Mouse (Mus musculus): ENCODE data around the gene Crybg3.
"Not testable (repeated sequence)": the region's sequence is repeated elsewhere in the genome, so short reads cannot be mapped to it uniquely, and the experiment has no call there.

Crybg3 gene

DNA sequence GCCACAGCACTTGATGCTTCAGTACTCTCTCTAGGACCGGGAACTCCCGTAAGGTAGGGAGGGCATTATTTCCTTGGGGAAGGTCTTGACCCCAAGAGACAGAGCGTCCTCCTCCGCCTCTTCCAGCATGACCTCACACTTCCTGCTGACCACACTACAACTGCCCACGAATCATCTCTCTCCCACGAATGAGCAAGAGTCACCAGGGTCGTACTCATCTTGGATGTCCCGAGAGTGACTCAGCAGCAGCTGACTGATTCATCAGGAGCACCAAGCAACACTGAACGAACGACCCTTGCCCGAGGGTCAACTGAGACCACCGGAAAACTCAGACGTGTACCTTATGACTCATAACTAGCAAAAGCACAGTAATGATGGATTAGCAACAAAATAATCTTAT is 71.2 kb downstream of the Crybg3 start:
- DNase-seq: no peak

DNA sequence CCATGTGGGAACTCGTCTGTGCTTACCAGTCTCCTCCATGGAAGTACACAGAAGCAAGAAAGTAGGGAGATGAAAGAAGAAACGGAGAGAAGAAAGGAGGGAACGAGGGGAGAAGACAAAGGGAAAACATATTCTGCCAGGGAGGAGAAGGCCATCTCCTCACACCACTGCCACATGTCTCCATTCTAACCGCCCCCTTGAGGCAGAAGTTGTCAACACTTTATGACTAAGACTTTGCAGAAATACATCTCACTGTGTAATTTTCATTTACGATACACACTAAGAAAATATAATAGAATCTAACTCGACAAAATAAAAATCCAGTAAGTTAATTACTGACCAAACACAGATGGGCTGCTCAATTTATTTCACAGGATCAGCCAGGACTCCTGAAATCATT is 73.8 kb downstream of the Crybg3 start:
- no peak for DNase-seq

GRCm38 (mm10) chr16:59521752-59522423 is 78.9 kb downstream of the Crybg3 start:
- no peak for DNase-seq

- DNase-seq: no peak
Measured at GRCm38 (mm10) chr16:59517447-59518219, 83.1 kb downstream of the Crybg3 start.

- no peak for DNase-seq
Measured at GRCm38 (mm10) chr16:59516965-59517364, 83.8 kb downstream of the Crybg3 start.

DNA sequence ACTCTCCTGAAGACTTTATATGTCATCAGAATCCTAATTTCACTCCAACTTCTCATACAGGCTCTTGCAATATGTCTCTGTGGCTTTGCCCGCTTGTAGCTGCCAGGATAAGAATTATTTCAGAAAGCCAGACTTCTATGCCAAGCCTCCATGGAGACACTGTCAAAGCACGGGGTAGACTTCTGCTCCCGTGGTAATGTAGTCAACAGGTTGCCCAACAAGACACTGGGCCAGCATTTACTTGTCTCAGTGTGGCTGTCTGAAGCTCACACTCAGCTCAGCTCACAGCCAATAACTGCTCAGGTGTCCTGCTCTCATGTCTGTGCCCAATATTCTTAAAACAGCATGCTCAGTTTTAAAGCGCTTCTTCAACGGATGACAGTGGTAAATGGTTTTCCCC is 85.6 kb downstream of the Crybg3 start:
- DNase-seq: no peak

GRCm38 (mm10) chr16:59509830-59510229 is 90.9 kb downstream of the Crybg3 start:
- DNase-seq: no peak

DNA sequence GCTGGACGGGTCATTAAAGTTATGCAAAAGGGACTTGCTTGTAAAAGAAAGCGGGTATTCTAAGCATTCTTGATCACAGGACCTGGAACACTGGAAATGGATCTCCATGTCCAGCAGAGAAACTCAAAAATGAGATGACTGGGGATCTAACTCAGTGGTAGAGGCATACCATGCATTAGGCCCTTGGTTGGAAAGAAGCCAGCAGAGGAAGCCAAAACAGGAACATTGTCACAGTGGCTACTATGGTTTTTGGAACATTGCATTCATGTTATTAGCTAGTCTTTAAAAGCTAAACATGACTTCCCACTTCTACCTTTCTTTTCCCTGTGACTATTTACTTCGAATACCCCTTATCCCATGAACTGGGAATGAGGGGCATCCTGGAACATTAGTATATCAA is 101.6 kb downstream of the Crybg3 start:
- no peak for DNase-seq

GRCm38 (mm10) chr16:59497947-59498346 is 102.8 kb downstream of the Crybg3 start:
- no peak for DNase-seq

DNA sequence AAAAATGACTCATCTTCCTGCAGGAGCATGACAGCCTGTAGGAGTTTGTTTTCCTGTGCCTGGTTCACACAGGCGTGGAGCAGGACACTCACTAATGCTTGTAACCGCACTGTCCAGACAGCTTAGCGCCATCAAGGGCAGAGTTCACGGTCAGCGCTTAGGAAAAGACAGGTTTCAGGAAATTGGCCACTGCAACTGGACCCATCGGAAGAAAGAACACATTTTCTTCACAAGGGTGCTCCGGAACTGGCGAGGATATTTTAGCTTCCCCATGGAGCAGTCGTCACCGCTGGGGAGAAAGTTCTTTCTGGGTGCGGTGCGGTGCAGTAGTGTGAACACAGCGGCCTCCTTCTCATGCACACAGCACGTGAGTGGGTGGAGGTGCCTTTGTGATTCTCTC is 107.6 kb downstream of the Crybg3 start:
- DNase-seq: no peak

DNA sequence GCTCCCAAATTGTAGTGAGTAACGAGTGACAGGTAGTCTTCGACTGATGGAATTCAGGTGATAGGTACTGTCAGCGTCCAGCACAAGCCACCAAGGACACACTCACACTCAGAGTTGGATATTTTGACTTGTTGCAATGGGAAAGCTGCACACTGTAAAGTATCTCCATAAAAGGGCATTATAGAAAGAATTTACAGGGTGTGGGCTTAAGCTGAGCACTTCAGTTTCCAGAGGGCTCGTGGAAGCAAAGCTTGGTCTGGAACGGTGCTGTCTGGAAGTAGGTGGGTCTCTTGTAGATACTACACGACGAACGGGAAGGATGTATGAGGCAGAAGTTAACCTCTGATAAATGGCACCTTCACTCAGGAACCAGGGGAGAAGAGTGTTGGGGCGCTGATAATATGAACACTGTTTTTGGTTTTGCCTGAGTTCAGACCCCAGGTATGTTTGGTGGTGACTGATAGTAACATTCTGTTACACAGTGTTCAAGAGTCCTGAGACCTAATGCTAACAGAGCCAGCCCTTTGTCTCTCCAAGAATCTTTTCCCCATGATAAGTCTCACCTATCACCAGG is 112.7 kb downstream of the Crybg3 start:
- no peak for DNase-seq

DNA sequence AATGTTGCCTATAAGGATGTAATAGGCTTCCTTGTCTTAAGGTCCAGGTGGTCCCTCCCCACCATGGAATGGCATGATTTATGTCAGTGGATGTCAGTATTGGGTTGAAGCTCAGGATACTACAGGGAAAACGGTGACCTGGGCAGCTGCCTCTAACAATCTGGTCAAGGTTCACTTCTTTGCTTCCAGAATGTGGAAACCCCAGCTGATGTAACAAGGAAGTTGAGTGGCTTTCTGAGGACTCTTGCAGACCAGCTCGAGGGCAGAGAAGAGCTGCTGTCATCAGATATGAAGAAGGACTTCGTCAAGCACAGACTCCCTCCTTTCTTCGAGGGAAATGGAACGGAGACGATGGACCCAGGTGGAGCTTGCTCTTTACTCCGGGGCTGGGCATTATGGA is 113.5 kb downstream of the Crybg3 start:
- no peak for DNase-seq

- DNase-seq: no peak
Measured at GRCm38 (mm10) chr16:59477955-59478354, 122.8 kb downstream of the Crybg3 start.

DNA sequence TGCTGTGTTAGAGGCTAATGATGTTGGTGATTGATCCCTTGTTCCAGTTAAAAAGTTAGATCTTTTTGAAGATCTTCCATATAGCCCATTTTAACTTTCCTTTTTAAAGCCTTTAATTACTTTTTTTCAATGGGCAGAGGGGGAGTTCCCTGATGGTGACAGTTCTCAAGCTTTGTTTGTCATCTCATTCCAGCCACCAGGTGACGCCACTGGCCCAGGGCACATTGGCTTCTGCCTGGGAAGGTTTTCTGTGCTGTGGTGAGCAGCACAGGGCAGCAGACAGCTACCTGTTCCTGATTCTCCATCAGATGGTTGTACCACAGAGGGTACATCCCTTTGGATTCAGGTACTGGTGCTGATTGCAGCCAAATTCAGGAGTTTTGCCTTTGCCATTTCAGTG is 126.0 kb downstream of the Crybg3 start:
- peak; percentile 55 for DNase-seq

- no peak for DNase-seq
Measured at GRCm38 (mm10) chr16:59472546-59472945, 128.2 kb downstream of the Crybg3 start.

DNA sequence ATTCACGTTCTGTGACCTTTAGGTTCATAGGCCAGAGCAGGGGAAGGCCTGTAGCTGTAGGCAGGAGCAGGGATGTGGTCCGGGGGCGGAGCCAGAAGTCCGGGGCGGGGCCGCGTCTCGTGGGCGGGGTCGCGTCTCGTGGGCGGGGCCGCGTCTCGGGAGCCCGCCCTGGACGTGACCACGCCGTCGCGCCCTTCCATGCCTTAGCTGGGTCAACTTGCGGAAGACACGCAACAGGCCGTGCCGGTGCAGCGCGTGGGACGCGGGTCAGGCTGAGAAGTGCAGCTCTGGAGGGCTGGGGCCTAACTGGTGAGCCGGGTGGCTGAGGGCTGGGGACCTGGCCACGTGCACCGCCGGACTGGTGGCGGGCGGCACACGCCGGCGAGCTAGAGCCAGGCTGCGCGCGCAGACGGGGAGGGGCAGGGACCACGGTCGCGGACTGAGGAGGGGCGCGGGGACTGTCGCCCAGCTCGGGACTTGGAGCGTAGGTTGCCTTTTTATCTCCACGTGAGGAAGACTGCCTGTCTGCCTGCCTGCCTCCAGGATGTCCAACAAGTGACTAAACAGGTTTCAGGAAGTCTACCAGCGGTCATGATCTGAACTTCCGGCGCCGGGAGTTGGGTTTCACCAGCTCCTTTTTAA is 129.0 kb downstream of the Crybg3 start, which contains the start of gene Riox2:
Gene Riox2, plus strand, starts transcription at position 139 of the 642 bp plus-strand sequence.
- peak; percentile 87 for DNase-seq

- no peak for DNase-seq
Measured at GRCm38 (mm10) chr16:59469846-59470245, 130.9 kb downstream of the Crybg3 start.

DNA sequence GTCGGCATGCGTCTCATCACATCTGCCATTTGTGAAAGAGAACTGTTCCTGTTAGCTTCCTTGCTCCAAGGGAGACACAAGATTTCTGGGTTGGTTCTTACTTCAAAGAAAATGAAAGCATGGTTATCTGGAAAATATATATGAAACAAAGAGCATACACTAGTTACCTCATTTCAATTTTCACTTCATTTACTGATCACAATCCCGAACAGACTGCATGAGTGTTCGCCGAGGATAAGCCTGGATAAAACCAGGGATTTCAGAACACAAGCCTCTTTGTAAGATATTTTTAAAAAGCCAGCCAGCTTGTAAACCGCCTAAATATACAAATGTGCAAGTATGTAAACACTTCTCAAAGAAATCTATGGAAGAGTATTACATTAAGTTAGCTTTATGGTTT is 136.8 kb downstream of the Crybg3 start:
- no peak for DNase-seq

- DNase-seq: no peak
Measured at GRCm38 (mm10) chr16:59463567-59463966, 137.2 kb downstream of the Crybg3 start.

DNA sequence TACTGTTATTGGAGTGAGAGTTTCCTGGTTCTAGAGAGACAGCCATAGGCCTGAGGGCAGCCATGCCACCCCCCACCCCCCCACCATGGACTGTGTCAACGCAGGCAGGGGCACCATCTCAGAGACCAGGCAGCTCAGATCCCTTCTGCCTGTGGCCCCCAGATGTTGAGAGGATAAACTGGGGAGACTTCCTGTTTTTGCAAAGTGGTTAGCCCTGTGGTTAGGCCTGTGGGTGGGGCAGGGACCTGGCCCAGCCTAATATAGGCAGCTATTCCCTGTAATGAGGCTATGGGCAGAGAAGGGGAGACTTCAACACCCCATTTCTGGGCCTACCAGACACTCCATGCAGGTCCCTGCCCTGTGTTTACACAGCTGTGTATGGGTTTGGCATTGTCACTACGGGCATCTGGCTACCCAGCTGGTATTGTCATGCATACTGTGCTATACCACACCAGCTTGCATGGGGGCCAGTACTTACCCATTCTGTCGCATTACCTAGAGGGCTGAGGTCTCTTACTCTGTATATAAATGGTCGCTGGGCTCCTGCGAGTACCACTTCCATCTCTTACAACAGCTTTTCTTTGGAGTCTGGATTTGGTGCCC is 141.4 kb downstream of the Crybg3 start:
- not testable (repeated sequence) for DNase-seq

GRCm38 (mm10) chr16:59451813-59452212 is 149.0 kb downstream of the Crybg3 start:
- DNase-seq: no peak

- DNase-seq: no peak
Measured at GRCm38 (mm10) chr16:59449092-59449491, 151.7 kb downstream of the Crybg3 start.

GRCm38 (mm10) chr16:59448181-59448580 is 152.6 kb downstream of the Crybg3 start:
- no peak for DNase-seq
